Mouse (Mus musculus) embryonic fibroblast, embryonic 13.5 days (primary cell): Measurements from ENCODE around the gene Cd300lg. TPM values are rescaled to one million over a fixed set of nuclear protein-coding genes. Genes with fewer than 3 reads are reported as not detected.

Experiments
- H3K27ac ChIP-seq: 2 replicates; pipeline ENCODE4 v1.5.1; 2012; ENCODE audit warnings: low read length, control low read depth, inconsistent platforms; ENCODE audit not compliant: insufficient read depth
- H3K4me1 ChIP-seq: 2 replicates; pipeline ENCODE4 v1.6.1; 2011; ENCODE audit warnings: low read length; ENCODE audit not compliant: control insufficient read depth, insufficient read depth
- H3K4me3 ChIP-seq: 2 replicates; pipeline ENCODE4 v1.5.1; 2011; ENCODE audit warnings: mild to moderate bottlenecking, control low read depth, low read length; ENCODE audit not compliant: insufficient read depth
- CTCF ChIP-seq: IDR thresholded peaks from 2 replicates; pipeline ENCODE4 v1.5.1; 2011; ENCODE audit warnings: mild to moderate bottlenecking, control low read depth, low read length, moderate library complexity, borderline replicate concordance; ENCODE audit not compliant: insufficient read depth
- POLR2A ChIP-seq: IDR thresholded peaks from 2 replicates; pipeline ENCODE4 v1.6.1; 2011; ENCODE audit warnings: low read depth, mild to moderate bottlenecking, control low read depth, low read length, moderate library complexity
- polyA plus RNA-seq: library from polyadenylated mRNA; stranded (reverse); fragments of >200 nt; gene quantifications from 2 replicates; pipeline ENCODE4 v1.2.4, GENCODE M21; 2011; ENCODE audit warnings: low read depth; ENCODE audit not compliant: missing spikeins, insufficient read length

The Cd300lg gene
- polyA plus RNA-seq, 1 experiment = not detected

GRCm38 (mm10) chr11:102008372-102008771 is 32.9 kb upstream of the Cd300lg start:
- Histone ChIP-seq H3K4me1 (no peaks in the 10 kb centered on the region), H3K27ac (no peak overlapping the region), H3K4me3 (no peak overlapping the region)
- TF ChIP-seq POLR2A (no peak), CTCF (no peak)

- Histone ChIP-seq H3K4me1 (no peaks in the 10 kb centered on the region), H3K4me3 (no peak overlapping the region), H3K27ac (no peak overlapping the region)
- TF ChIP-seq POLR2A (no peak), CTCF (no peak)
These were observed 32.2 kb upstream of the Cd300lg start for GRCm38 (mm10) chr11:102008954-102009637.

- no peak for TF ChIP-seq POLR2A
- no peak for TF ChIP-seq CTCF
- Histone ChIP-seq H3K4me1 (no peaks in the 10 kb centered on the region), H3K27ac (no peak overlapping the region), H3K4me3 (no peak overlapping the region)
These were observed 31.2 kb upstream of the Cd300lg start for GRCm38 (mm10) chr11:102010140-102010539.

- Histone ChIP-seq H3K4me3 (no peak overlapping the region), H3K27ac (no peak overlapping the region), H3K4me1 (no peaks in the 10 kb centered on the region)
- no peak for TF ChIP-seq POLR2A
- TF ChIP-seq CTCF = no peak
These were observed 29.8 kb upstream of the Cd300lg start for GRCm38 (mm10) chr11:102011510-102011909.

GRCm38 (mm10) chr11:102013201-102013600 is 28.1 kb upstream of the Cd300lg start:
- no peak for TF ChIP-seq POLR2A
- TF ChIP-seq CTCF = no peak
- no peaks in the 10 kb centered on the region for H3K4me1 ChIP-seq
- no peak overlapping the region for H3K4me3 ChIP-seq
- H3K27ac ChIP-seq = no peak overlapping the region

GRCm38 (mm10) chr11:102015472-102015871 is 25.8 kb upstream of the Cd300lg start:
- H3K27ac ChIP-seq = no peak overlapping the region
- no peak overlapping the region for H3K4me3 ChIP-seq
- H3K4me1 ChIP-seq = no peaks in the 10 kb centered on the region
- no peak for TF ChIP-seq CTCF
- TF ChIP-seq POLR2A = no peak

- Histone ChIP-seq H3K4me3 (no peak overlapping the region), H3K27ac (no peak overlapping the region), H3K4me1 (no peaks in the 10 kb centered on the region)
- no peak for TF ChIP-seq CTCF
- TF ChIP-seq POLR2A = no peak
These were observed 25.2 kb upstream of the Cd300lg start for GRCm38 (mm10) chr11:102016136-102016535.

GRCm38 (mm10) chr11:102019736-102020135 is 21.6 kb upstream of the Cd300lg start:
- TF ChIP-seq CTCF (no peak), POLR2A (no peak)
- H3K4me1 ChIP-seq = no peaks in the 10 kb centered on the region
- H3K27ac ChIP-seq = no peak overlapping the region
- no peak overlapping the region for H3K4me3 ChIP-seq

- no peak overlapping the region for H3K4me3 ChIP-seq
- TF ChIP-seq POLR2A (no peak), CTCF (no peak)
- no peaks in the 10 kb centered on the region for H3K4me1 ChIP-seq
- no peak overlapping the region for H3K27ac ChIP-seq
These were observed 20.1 kb upstream of the Cd300lg start for GRCm38 (mm10) chr11:102021196-102021595.

- TF ChIP-seq CTCF = no peak
- no peak for TF ChIP-seq POLR2A
- H3K4me1 ChIP-seq = 0 out of 2 replicates have a peak, but pooled peaks cover 4% of the 10 kb centered on the region
- no peak overlapping the region for H3K27ac ChIP-seq
- no peak overlapping the region for H3K4me3 ChIP-seq
These were observed 17.9 kb upstream of the Cd300lg start for GRCm38 (mm10) chr11:102023406-102023805.
